Mouse (Mus musculus) MEL (cell line): ENCODE measurements around the gene Limd2.

ENCODE experiments used
- CHD2 ChIP-seq: IDR thresholded peaks from 2 replicates; pipeline ENCODE4 v1.6.1; 2011; ENCODE audit warnings: low read length, improper control_type of control experiment
- ELF1 ChIP-seq: IDR thresholded peaks from 2 replicates; pipeline ENCODE4 v1.6.1; 2014; ENCODE audit warnings: low read depth, mild to moderate bottlenecking, inconsistent platforms, low read length, improper control_type of control experiment, moderate library complexity
- MYC ChIP-seq: IDR thresholded peaks from 2 replicates; pipeline ENCODE4 v1.6.1; 2011; ENCODE audit warnings: low read depth, mild to moderate bottlenecking, low read length, improper control_type of control experiment, moderate library complexity
- POLR2A ChIP-seq, 2 experiments: IDR thresholded peaks; 2 replicates each; pipeline ENCODE4 v1.6.1; 2011 to 2012; ENCODE audit warnings: low read length in 2 of 2, mild to moderate bottlenecking in 2 of 2, control low read depth in 1 of 2, improper control_type of control experiment in 1 of 2, low read depth in 1 of 2, moderate library complexity in 1 of 2; ENCODE audit not compliant: control insufficient read depth in 1 of 2, insufficient read depth in 1 of 2, poor library complexity in 1 of 2
- RCOR1 ChIP-seq: IDR thresholded peaks from 2 replicates; pipeline ENCODE4 v1.6.1; 2012; ENCODE audit warnings: low read depth, mild to moderate bottlenecking, inconsistent platforms, low read length, improper control_type of control experiment
- TBP ChIP-seq: IDR thresholded peaks from 2 replicates; pipeline ENCODE4 v1.8.0; 2011; ENCODE audit warnings: low read depth, low read length, improper control_type of control experiment
- TCF12 ChIP-seq: IDR thresholded peaks from 2 replicates; pipeline ENCODE4 v1.6.1; 2014; ENCODE audit warnings: low read depth, mild to moderate bottlenecking, inconsistent platforms, low read length, improper control_type of control experiment, moderate library complexity

GRCm38 (mm10) chr11:106173228-106173627 is 12.6 kb upstream of the Limd2 start:
- no peak for TF ChIP-seq POLR2A (IDR thresholded peaks at IDR 0.05; ENCODE audit: control insufficient read depth in 1 of 2, insufficient read depth in 1 of 2, low read depth in 1 of 2, low read length in 2 of 2, poor library complexity in 1 of 2)
- TF ChIP-seq MYC: 0 out of 2 replicates have a peak, but pooled peaks have one; percentile 13
- TF ChIP-seq TCF12: no peak
- TF ChIP-seq TBP: no peak
- no peak for TF ChIP-seq ELF1
- no peak for TF ChIP-seq CHD2
- no peak for TF ChIP-seq RCOR1
